In the genomic region with DNA sequence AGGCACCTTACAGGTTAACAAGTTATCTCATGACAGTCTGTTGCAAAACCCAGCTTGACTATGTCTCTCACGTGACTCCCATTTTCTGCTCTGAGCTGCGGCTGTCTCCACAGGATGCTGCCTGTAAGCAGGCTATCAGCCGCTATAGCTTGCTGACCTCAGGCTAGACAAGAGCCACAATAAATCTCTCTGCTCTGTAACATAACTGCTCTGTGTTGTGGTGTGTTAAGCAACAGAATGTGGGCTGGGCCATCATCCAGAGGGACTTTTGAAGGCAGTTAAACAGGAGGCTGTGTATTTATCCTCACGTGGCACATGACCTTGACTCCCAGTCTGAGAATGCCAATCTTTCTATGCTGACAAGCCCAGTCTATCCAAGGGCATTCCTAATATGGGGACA, we compare ENCODE assay signal across 18 mouse cellular contexts.
DNase-seq lines count a peak whose midpoint lies in the region; ATAC-seq lines count a peak whose summit lies in the region.
"Had no signal": no experiment of that assay in that cellular context is flagged by ENCODE, and none has a peak within 500 bp of the region (broad histone marks: within the 10 kb centered on the region; RNA-seq: fewer than 3 reads in every experiment).

No protein-coding gene starts in this region.

- no peak overlapping the region for H3K4me2 ChIP-seq in intestine, embryonic 16.5 days (ENCODE audit: low read depth, low read length)
- no peak overlapping the region for H3K4me2 ChIP-seq in forebrain, embryonic 16.5 days (ENCODE audit: low read length)
- H3K4me2 ChIP-seq: heart, embryonic 15.5 days; hindbrain, embryonic 14.5 days; lung, embryonic 15.5 days; midbrain, embryonic 12.5 days had no signal

- no peak overlapping the region for H3K4me3 ChIP-seq in intestine, embryonic 16.5 days (ENCODE audit: low read length)
- no peak overlapping the region for H3K4me3 ChIP-seq in forebrain, embryonic 16.5 days (replicated peaks; ENCODE audit: low read length)
- H3K4me3 ChIP-seq: heart, embryonic 15.5 days; lung, embryonic 15.5 days; midbrain, embryonic 12.5 days; myocyte had no signal

- 33% methylated on average over 4 of the region's 4 CpGs for WGBS in intestine, embryonic 16.5 days
- 62% methylated on average over 4 of the region's 4 CpGs for WGBS in forebrain, embryonic 16.5 days

- no peaks in the 10 kb centered on the region for H3K36me3 ChIP-seq in intestine, embryonic 16.5 days (ENCODE audit: control insufficient read depth, insufficient read depth, low read length)
- no peaks in the 10 kb centered on the region for H3K36me3 ChIP-seq in forebrain, embryonic 16.5 days (ENCODE audit: control insufficient read depth, insufficient read depth)
- H3K36me3 ChIP-seq: heart, embryonic 15.5 days; lung, embryonic 15.5 days; midbrain, embryonic 12.5 days had no signal

- peak; percentile 24 to 34 for DNase-seq in kidney, postnatal 36 days
- no peak for DNase-seq in kidney, postnatal 14 days
- DNase-seq in ZHBTc4 (ENCODE audit: low read depth, low spot score) = peak; percentile 21
- DNase-seq in adrenal gland, postnatal 25 days = peak; percentile 42
- no peak for DNase-seq in cerebellum, adult 11 months
- DNase-seq in gastrocnemius, adult 8-10 months (ENCODE audit: low spot score in 2 of 2) = no peak
- DNase-seq: cerebellum, adult 8-10 months; liver; right cerebral cortex, postnatal 4 days; thymus, postnatal 36 days had no signal

- no peak overlapping the region for H3K9ac ChIP-seq in intestine, embryonic 16.5 days (ENCODE audit: low read depth, low read length)
- H3K9ac ChIP-seq in forebrain, embryonic 16.5 days (replicated peaks; ENCODE audit: low read depth, low read length) = no peak overlapping the region
- H3K9ac ChIP-seq: heart, embryonic 15.5 days; hindbrain, embryonic 14.5 days; lung, embryonic 15.5 days; midbrain, embryonic 12.5 days had no signal

- ATAC-seq in intestine, embryonic 16.5 days = peak; percentile 81
- no peak for ATAC-seq in forebrain, embryonic 16.5 days
- ATAC-seq: Patski had no signal

- H3K9me3 ChIP-seq in intestine, embryonic 16.5 days (ENCODE audit: control insufficient read depth, low read length) = 0 out of 2 replicates have a peak, but pooled peaks cover 4% of the 10 kb centered on the region
- H3K9me3 ChIP-seq in forebrain, embryonic 16.5 days (ENCODE audit: control insufficient read depth, low read length) = no peaks in the 10 kb centered on the region
- H3K9me3 ChIP-seq: heart, embryonic 15.5 days; lung, embryonic 15.5 days; midbrain, embryonic 12.5 days had no signal

- no peaks in the 10 kb centered on the region for H3K4me1 ChIP-seq in intestine, embryonic 16.5 days (ENCODE audit: control insufficient read depth, insufficient read depth, low read length)
- no peaks in the 10 kb centered on the region for H3K4me1 ChIP-seq in forebrain, embryonic 16.5 days (replicated peaks; ENCODE audit: control insufficient read depth, insufficient read depth, low read length)
- H3K4me1 ChIP-seq: lung, embryonic 15.5 days had no signal

- no peak overlapping the region for H3K27ac ChIP-seq in intestine, embryonic 16.5 days (ENCODE audit: low read length)
- H3K27ac ChIP-seq in forebrain, embryonic 16.5 days (ENCODE audit: low read length) = no peak overlapping the region
- H3K27ac ChIP-seq: heart, embryonic 15.5 days; hindbrain, embryonic 14.5 days; lung, embryonic 15.5 days; midbrain, embryonic 12.5 days had no signal

- no peaks in the 10 kb centered on the region for H3K27me3 ChIP-seq in intestine, embryonic 16.5 days (replicated peaks; ENCODE audit: control insufficient read depth, insufficient read depth, low read length)
- H3K27me3 ChIP-seq in forebrain, embryonic 16.5 days (replicated peaks; ENCODE audit: control insufficient read depth, insufficient read depth, low read length) = no peaks in the 10 kb centered on the region
- H3K27me3 ChIP-seq: heart, embryonic 15.5 days; lung, embryonic 15.5 days; midbrain, embryonic 12.5 days; Patski had no signal

Comparison
In these comparisons a context has a peak if more than half of its experiments do, and no peak if none do; other contexts are left out.
1. DNase-seq: peak in kidney, postnatal 36 days (2 of 2), ZHBTc4 (single experiment) and adrenal gland, postnatal 25 days (single experiment); none in kidney, postnatal 14 days (single experiment), cerebellum, adult 11 months (single experiment) and gastrocnemius, adult 8-10 months (0 of 2).